In genomic region chr10:54059092-54059496, GRCm38 (mm10) we compare ENCODE assay signal across 9 mouse cellular contexts. TPM values are rescaled to one million over a fixed set of nuclear protein-coding genes. Genes with fewer than 3 reads are reported as not detected.
DNase-seq lines count a peak whose midpoint lies in the region; ATAC-seq and TF ChIP-seq lines count a peak whose summit lies in the region.
"Had no signal": no experiment of that assay in that cellular context is flagged by ENCODE, and none has a peak within 500 bp of the region (broad histone marks: within the 10 kb centered on the region; RNA-seq: fewer than 3 reads in every experiment).

No protein-coding gene starts in this region.

- TF ChIP-seq CTCF in intestine, postnatal 0 days (IDR thresholded peaks at IDR 0.05; ENCODE audit: low read depth) = no peak

- H3K4me1 ChIP-seq in intestine, postnatal 0 days (replicated peaks; ENCODE audit: control insufficient read depth, insufficient read depth, low read length) = no peaks in the 10 kb centered on the region
- H3K4me1 ChIP-seq in intestine, embryonic 15.5 days (replicated peaks) = no peaks in the 10 kb centered on the region
- peaks cover 22% of the 10 kb centered on the region for H3K4me1 ChIP-seq in liver, embryonic 12.5 days

- H3K36me3 ChIP-seq in intestine, postnatal 0 days (ENCODE audit: control insufficient read depth, insufficient read depth) = peaks cover 6% of the 10 kb centered on the region; the same call in 1 of the 2 replicates
- H3K36me3 ChIP-seq in intestine, embryonic 15.5 days = no peaks in the 10 kb centered on the region
- H3K36me3 ChIP-seq in liver, embryonic 12.5 days = peaks cover 45% of the 10 kb centered on the region

- ATAC-seq in intestine, postnatal 0 days = peak; percentile 25; the same call in 1 of the 2 replicates
- no peak for ATAC-seq in intestine, embryonic 15.5 days
- ATAC-seq in liver, embryonic 12.5 days = peak; percentile 47

- no peak overlapping the region for H3K9ac ChIP-seq in intestine, postnatal 0 days (ENCODE audit: low read depth, low read length)
- H3K9ac ChIP-seq in intestine, embryonic 15.5 days = no peak overlapping the region
- no peak overlapping the region for H3K9ac ChIP-seq in liver, embryonic 12.5 days

- WGBS in intestine, postnatal 0 days = 29% methylated on average over 3 of the region's 3 CpGs
- 16% methylated on average over 3 of the region's 3 CpGs for WGBS in intestine, embryonic 15.5 days
- 52% methylated on average over 3 of the region's 3 CpGs for WGBS in liver, embryonic 12.5 days (ENCODE audit: insufficient replicate concordance)

- H3K27ac ChIP-seq in intestine, postnatal 0 days (ENCODE audit: low read depth, low read length) = no peak overlapping the region
- no peak overlapping the region for H3K27ac ChIP-seq in intestine, embryonic 15.5 days
- H3K27ac ChIP-seq in liver, embryonic 12.5 days = no peak overlapping the region

- H3K9me3 ChIP-seq in intestine, postnatal 0 days (ENCODE audit: control insufficient read depth) = no peaks in the 10 kb centered on the region
- H3K9me3 ChIP-seq in intestine, embryonic 15.5 days = no peaks in the 10 kb centered on the region
- H3K9me3 ChIP-seq in liver, embryonic 12.5 days (replicated peaks) = no peaks in the 10 kb centered on the region

- H3K4me3 ChIP-seq in intestine, postnatal 0 days (ENCODE audit: low read depth, low read length) = no peak overlapping the region
- no peak overlapping the region for H3K4me3 ChIP-seq in intestine, embryonic 15.5 days (replicated peaks)
- H3K4me3 ChIP-seq in liver, embryonic 12.5 days = no peak overlapping the region

- H3K27me3 ChIP-seq in intestine, postnatal 0 days (replicated peaks; ENCODE audit: control insufficient read depth, insufficient read depth, low read length) = no peaks in the 10 kb centered on the region
- H3K27me3 ChIP-seq in intestine, embryonic 15.5 days (replicated peaks) = no peaks in the 10 kb centered on the region
- H3K27me3 ChIP-seq in liver, embryonic 12.5 days (replicated peaks) = no peaks in the 10 kb centered on the region

- no peak overlapping the region for H3K4me2 ChIP-seq in intestine, postnatal 0 days (replicated peaks; ENCODE audit: low read depth)
- H3K4me2 ChIP-seq in intestine, embryonic 15.5 days (replicated peaks) = no peak overlapping the region
- H3K4me2 ChIP-seq in liver, embryonic 12.5 days = no peak overlapping the region

- peak; percentile 53 for DNase-seq in NIH3T3 (ENCODE audit: low read depth)
- DNase-seq in embryo, embryonic 9.5 days (ENCODE audit: extremely low spot score) = peak; percentile 70
- DNase-seq in spleen, adult 12 weeks (ENCODE audit: low spot score) = no peak
- DNase-seq in lung, postnatal 25 days (ENCODE audit: low spot score) = no peak
- no peak for DNase-seq in B cell, adult 2 months
- DNase-seq: right cerebral cortex, postnatal 25 days had no signal

RNA-seq across cellular contexts. Expression of gene Man1a, which starts 17.3 kb away (rescaled TPM):
- polyA plus RNA-seq in intestine, postnatal 0 days (2015; fragmentation: Nextera tagmentation; extraction: Ambion mirVana) = 29.9 and 33.0 TPM in 2 replicates
- 14.6 TPM in 2 replicates for polyA plus RNA-seq in intestine, embryonic 15.5 days (2015; fragmentation: Nextera tagmentation; extraction: Ambion mirVana)
- 16.1 and 16.8 TPM in 2 replicates for polyA plus RNA-seq in liver, embryonic 12.5 days (2016; fragmentation: Nextera tagmentation; extraction: Ambion mirVana)

Comparison
In these comparisons a context has a peak if more than half of its experiments do, and no peak if none do; other contexts are left out.
1. DNase-seq: peak in NIH3T3 (single experiment) and embryo, embryonic 9.5 days (single experiment); none in spleen, adult 12 weeks (single experiment), lung, postnatal 25 days (single experiment) and B cell, adult 2 months (0 of 2).